Mouse (Mus musculus) thymus, adult 2 months (tissue): ENCODE data around the gene Fggy.

Experiments
- CTCF ChIP-seq: fragments of 200-500 bp; IDR thresholded peaks from 2 replicates; pipeline ENCODE4 v1.5.1; 2012; ENCODE audit warnings: mild to moderate bottlenecking, control low read depth, low read length, moderate library complexity, borderline replicate concordance; ENCODE audit not compliant: control insufficient read depth, poor library complexity, insufficient read depth; ENCODE audit errors: extremely low read depth
- POLR2A ChIP-seq: fragments of 200-500 bp; IDR thresholded peaks from 2 replicates; pipeline ENCODE4 v1.6.1; 2012; ENCODE audit warnings: mild to moderate bottlenecking, low read length, control low read depth, moderate library complexity; ENCODE audit not compliant: control insufficient read depth, poor library complexity, insufficient read depth; ENCODE audit errors: extremely low read depth

DNA sequence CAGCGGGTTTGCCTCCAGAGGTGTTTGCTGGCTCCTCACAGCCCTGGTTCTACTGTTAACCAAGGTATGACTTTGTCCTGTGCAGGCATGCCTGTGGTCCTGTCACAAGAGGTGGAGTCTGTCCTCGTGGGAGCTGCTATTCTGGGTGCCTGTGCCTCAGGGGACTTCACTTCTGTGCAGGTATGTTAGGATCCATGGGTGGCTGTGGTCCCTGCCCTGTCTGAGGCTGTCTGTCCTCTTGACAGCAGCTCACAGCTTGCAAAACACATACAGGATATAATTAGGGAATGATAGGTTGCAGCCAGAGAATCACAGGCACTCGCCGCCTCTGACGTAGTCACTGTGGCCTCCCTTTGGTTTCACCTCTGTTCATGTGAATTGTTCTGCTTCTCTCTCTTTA, 292.2 kb downstream of the Fggy start:
- no peak for TF ChIP-seq CTCF
- TF ChIP-seq POLR2A: no peak
